Mouse (Mus musculus): Measurements from ENCODE around the gene Cd55.
"Not testable (repeated sequence)": the region's sequence is repeated elsewhere in the genome, so short reads cannot be mapped to it uniquely, and the experiment has no call there.

Cd55 gene

DNA sequence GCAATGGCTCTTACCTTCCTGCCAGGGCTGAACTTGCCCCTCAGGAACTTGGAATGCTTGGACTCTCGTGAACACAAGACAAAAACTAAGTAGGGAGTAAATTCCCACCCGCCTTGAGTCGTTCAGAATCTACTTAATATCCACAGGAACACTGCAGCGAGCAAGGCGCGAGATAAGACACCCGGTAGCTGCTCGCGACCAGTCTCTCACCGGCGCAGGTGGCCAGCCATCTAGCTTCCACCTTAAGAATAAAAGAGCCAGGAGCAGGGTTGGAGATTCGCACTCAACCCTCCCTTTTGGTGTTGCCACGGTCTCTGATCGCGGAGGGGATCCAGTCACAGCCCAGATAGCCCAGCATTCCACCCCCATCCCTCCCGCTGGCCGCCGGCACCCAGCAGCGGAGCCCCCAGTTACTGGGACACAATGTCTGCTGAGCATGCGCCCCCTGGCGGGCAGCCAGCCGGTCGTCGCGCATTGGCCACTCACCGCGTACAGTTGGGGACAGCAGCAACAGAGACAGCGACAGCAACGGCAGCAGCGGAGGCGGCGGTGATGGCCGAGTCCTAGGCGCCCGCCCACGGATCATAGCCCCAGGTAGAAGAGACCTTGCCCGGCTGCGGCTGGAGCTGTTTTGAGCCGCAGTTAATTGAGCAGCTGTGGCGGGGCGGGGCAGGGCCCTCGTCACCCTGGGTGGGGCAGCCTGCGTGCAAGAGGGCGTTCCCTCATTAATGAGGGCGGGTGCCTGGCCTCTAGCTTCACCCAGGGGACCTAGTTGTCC is at the start of gene Cd55:
Gene Cd55 (minus strand): TSS at position 661 of the 778 bp plus-strand sequence.
- DNase-seq (ENCODE audit: low spot score in 2 of 2): peak; percentile 79 to 84

DNA sequence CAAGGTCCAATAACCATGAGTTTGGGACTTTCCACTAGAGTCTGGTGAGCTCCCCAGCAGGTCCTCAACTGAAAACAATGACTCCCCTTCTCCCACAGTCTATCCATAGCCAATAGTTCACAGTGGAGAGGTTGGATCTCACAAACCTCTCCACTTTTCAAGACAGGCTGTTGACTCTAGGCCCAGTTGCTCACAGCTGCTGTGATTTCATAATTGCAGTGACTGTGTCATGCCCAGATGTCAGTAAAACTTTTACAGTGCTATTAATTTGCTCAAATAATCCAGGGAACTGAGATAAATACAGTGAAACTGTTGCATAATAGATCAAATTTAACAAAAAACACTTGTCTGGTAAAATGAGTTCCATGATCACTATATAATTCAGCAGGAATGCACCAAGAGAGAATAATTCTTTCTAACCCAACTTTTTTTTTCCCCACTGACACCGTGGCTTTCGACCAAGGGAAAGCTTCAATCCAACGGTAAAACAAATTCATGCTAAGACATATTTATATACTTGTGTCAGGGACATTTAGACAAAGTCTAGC is 49.4 kb upstream of the Cd55 start:
- DNase-seq (ENCODE audit: low spot score in 2 of 2): peak in 1 of 2 experiments; percentile 48

- no peak for DNase-seq (ENCODE audit: low spot score in 2 of 2)
These were observed 46.4 kb upstream of the Cd55 start for GRCm38 (mm10) chr1:130508957-130509350.

- DNase-seq (ENCODE audit: low spot score in 2 of 2): no peak
These were observed 45.7 kb upstream of the Cd55 start for GRCm38 (mm10) chr1:130508030-130508956.

GRCm38 (mm10) chr1:130507408-130507807 is 44.9 kb upstream of the Cd55 start:
- no peak for DNase-seq (ENCODE audit: low spot score in 2 of 2)

DNA sequence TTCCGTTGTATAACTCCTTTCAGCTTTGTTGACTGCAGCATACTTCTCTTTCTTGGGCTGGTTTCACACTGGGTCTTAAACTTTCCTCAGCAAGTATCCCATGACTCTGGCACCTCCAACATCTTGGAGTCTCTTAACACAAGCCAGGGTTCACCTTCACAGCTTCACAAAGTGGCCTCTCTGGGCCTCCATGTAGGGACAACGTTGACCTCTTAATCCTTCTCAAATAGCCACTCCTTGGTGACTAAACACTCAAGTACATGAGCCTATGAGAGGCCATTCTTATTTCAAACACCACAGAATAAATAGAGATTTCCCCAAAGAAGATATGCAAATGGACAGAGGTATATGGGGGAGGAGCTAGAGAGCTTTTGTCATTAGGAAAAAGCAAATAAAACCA is 37.4 kb upstream of the Cd55 start:
- no peak for DNase-seq (ENCODE audit: low spot score in 2 of 2)

- no peak for DNase-seq (ENCODE audit: low spot score in 2 of 2)
These were observed 35.8 kb upstream of the Cd55 start for GRCm38 (mm10) chr1:130498331-130498730.

DNA sequence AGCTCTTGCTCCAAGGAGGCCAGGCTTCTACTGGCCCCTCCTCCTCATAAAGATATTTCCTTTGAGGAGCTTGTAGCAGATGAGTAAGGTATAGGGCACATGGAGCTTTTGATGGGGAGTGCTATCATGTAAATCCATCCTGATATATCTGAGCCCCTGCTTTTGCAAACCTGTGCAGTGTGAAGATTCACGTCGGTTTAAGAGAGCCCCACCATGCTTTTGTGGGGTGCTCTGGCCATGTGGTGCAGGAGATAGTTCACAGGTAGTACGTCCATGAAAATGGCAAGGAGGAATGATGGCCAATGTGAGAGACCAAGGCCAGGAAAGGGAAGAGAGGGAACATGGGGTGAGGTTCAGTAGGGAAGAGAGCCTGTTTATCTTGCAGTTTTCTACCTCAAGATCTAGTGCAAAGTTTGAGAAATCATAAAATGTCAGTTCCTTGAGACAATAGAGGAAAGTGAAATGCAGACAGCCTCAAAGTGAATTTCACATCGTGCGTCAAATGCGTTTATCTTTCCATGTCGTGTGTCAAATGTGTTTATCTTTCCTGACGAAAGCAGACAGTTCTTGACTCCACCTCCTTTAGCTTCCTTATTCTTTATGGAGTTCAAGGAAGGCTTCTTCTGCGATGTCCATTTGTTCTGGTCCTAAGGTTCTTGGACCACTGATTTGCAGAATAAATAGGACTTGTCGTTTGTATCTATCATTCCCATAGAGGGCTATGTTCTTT is 24.4 kb upstream of the Cd55 start:
- no peak for DNase-seq (ENCODE audit: low spot score in 2 of 2)

DNA sequence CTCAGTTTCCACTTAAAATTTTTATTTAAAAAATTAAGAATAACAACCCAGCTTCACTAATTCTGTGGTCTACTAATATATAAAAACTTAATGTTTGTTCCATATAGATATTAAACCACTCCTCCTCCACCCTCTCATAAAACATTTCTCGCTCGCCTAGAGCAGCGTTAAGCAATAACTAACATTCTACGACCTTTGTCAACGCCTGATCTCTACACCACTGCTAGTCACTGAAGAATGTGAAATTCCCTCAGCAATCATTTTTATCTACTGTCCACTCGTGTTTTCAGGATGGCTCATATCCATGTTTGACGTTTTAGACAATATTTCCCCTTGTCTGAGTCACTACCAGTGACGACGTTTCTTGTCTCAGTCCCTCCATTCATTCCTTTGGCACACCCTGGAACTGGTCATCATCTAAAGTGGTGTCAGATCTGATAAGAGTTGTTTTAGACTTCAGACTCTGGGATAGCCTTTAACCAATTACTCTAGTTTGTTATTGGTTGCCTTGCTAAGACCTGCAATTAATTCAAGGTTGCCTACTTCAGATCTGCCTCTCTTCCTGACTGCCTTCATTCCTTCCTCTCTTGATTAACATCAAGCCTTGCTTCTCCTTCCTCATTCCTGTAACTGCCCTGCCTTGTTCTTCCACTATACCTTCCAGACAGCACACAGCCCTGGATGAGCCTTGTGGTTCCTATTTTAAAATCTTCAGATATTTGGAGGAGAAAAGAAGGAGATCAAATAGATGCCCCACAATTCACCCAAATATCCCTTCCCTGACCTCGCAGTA is 23.5 kb upstream of the Cd55 start:
- no peak for DNase-seq (ENCODE audit: low spot score in 2 of 2)

DNA sequence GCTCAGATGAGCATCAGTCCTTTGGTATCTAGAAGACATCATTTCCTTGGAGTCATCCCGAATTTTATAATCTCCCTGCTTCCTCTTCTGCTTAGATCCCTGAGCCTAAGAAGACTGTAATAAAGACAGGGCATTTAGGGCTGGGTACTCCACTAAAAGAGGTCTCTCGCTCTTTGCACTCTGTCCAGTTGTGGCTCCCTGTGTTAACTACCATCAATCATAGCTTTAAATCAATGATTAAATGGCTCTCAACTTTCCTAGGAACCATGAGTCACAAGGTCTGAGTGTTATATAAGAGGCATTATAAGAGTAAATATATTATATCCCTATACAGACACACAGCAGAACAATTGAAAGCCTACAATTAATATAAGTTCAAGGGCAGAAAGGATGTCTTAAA is 22.8 kb upstream of the Cd55 start:
- no peak for DNase-seq (ENCODE audit: low spot score in 2 of 2)

GRCm38 (mm10) chr1:130474936-130475335 is 12.4 kb upstream of the Cd55 start:
- no peak for DNase-seq (ENCODE audit: low spot score in 2 of 2)

DNA sequence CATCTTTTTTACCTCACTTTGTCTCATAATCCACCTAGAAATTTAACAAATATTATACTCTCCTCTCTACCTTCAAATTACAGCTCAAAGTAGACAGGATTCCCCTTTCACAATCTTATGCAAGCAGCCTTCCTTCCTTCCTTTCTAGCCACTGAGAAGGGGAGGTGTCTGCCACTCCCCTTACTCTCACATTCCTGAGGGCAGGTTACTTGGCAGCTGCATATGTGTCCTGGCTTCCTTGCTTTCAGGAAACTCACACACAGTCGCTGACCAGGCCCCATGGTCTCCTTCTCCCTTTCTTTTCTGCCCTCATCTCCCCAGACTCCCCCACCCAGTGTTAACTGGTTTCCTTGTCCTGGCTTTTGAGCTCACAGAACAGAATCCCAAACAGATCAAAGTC is 11.7 kb upstream of the Cd55 start:
- DNase-seq (ENCODE audit: low spot score in 2 of 2): no peak

GRCm38 (mm10) chr1:130470074-130470473 is 7.5 kb upstream of the Cd55 start:
- DNase-seq (ENCODE audit: low spot score in 2 of 2): no peak

DNA sequence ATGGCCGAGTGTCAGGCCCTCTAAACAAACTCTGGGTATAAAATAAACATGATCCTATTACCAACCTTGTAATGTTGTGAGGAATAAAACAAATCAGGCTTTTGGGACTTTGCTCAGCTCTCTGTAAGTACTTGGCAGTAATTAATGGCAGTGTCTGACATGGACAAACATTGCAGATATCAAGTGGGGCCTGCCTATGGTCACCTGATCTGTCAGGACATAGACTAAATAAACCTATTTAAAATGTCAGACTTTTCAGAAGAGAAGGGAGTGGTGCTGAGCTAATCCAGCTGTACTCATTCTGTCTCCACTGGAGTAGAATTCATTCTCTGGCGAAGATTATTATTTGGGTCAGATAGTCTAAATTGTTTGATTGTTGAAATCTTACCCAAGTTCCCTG is 4.9 kb upstream of the Cd55 start:
- DNase-seq (ENCODE audit: low spot score in 2 of 2): no peak

DNA sequence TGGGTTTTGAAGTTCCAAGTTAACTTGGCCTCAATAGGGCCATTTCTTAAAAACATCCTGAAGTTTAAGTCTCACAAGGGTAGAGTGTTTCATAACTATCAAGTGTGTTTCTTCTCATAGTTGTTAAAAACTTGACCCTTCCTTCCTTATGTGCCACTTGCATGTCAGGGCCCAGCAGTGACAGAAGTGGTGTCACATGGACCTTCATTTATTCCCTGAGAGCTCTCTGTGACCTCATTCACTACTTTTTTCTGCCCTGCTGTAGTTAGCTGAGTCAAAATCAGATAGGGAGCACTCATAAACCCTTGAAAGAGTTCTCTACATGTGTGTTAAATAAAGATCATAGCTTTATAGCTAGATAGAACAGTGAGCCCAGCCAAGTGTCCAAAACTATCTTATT is 1.6 kb upstream of the Cd55 start:
- DNase-seq (ENCODE audit: low spot score in 2 of 2): no peak

DNA sequence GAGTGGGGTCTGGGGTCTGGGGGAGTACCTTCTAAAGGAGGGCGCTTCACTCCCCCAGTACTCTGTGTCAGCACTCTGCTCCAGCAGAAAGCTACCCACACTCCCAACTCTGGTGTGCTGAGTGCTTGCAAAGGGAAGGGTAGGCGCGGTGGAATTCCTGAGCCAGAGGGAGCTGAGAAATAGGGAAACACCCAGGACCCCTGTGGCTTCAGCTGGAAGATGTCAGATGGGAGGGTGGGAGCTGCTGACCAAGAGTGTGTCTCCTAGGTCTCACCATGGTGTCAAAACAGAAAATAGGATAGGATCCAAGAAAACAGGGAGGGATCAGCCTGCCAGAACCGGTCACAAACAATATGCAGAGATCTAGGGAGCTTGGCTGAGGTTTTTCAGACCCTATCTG is 323 bp upstream of the Cd55 start:
- DNase-seq (ENCODE audit: low spot score in 2 of 2): no peak

- no peak for DNase-seq (ENCODE audit: low spot score in 2 of 2)
These were observed 7.4 kb downstream of the Cd55 start for GRCm38 (mm10) chr1:130455111-130455510.

DNA sequence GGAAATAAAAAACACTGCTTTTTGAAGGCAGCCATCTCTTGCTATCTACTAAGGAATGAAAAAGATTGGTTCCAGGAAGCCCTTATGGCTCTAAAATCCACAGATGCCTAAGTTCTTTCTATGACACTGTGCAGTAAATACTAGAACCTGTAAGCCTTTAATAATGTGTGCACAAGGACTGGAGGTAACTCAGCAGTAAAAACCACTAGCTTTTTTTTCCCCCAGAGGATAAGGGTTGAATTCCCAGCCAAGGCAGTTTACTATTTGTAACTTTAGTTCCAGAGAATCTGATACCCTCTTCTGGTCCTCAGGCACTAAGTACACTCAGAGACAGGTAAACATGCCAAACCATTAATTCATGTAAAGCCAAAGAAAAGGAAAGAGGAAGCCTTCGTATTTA is 19.6 kb downstream of the Cd55 start:
- DNase-seq (ENCODE audit: low spot score in 2 of 2): not testable (repeated sequence)

GRCm38 (mm10) chr1:130430920-130431319 is 31.6 kb downstream of the Cd55 start:
- no peak for DNase-seq (ENCODE audit: low spot score in 2 of 2)

DNA sequence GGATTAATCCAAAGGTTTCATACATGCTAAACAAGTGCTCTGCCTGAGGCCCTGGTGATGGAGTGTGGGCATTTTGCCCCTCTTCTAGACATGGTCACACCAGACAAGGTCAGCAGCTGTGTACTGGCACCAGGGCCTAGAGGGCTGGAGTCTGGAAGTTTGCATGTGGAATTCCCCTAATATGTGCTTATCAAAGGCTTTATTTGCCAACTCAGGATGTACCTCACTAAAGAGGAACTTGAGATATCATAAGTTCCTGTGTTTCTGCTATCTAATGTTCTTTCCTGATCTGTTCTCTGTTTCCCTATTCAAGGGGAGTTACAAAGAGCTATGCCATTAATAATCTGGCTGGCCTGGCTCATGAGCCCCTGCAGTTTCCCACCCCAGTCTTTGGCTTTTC is 33.9 kb downstream of the Cd55 start:
- DNase-seq (ENCODE audit: low spot score in 2 of 2): not testable (repeated sequence)

Data from urinary bladder, postnatal 4 days (tissue).